Mouse (Mus musculus) olfactory bulb, adult 2 months (tissue): ENCODE measurements at regions not wholly inside any gene's neighbourhood (a gene's known extent, or its start where the extent isn't known, plus 50 kb on each side); places are given as distances from the start of the nearest gene placed in this dataset.

Experiments
- CTCF ChIP-seq: fragments of 200-500 bp; IDR thresholded peaks from 2 replicates; pipeline ENCODE4 v1.5.1; 2012; ENCODE audit warnings: low read depth, mild to moderate bottlenecking, low read length, moderate library complexity; ENCODE audit not compliant: insufficient read depth
- POLR2A ChIP-seq: fragments of 200-500 bp; IDR thresholded peaks from 2 replicates; pipeline ENCODE4 v1.6.1; 2012; ENCODE audit warnings: mild to moderate bottlenecking, low read depth, low read length, moderate library complexity; ENCODE audit not compliant: insufficient read depth

GRCm38 (mm10) chr6:89215021-89215420, 147.4 kb downstream of the Plxna1 start:
- no peak for TF ChIP-seq CTCF
- no peak for TF ChIP-seq POLR2A
